Mouse (Mus musculus) hindbrain, embryonic 14.5 days (tissue): ENCODE data around the gene Epsti1. TPM values are rescaled to one million over a fixed set of nuclear protein-coding genes. Genes with fewer than 3 reads are reported as not detected.

Experiments
- ATAC-seq: fragments of 200-750 bp; cut with Nextera tagmentation; 2 replicates; pipeline ENCODE4 v1.8.0; 2017; ENCODE audit warnings: moderate number of reproducible peaks, mild to moderate bottlenecking, moderate TSS enrichment, moderate library complexity; ENCODE audit not compliant: low FRiP score
- DNase-seq: peaks from one replicate; pipeline ENCODE4 v3.0.0-alpha.2; 2015; ENCODE audit warnings: low spot score
- H3K27ac ChIP-seq: fragments of 300-500 bp; sonication (generic); 2 replicates; pipeline ENCODE4 v1.5.1; 2014; ENCODE audit warnings: mild to moderate bottlenecking, moderate library complexity
- H3K27me3 ChIP-seq: fragments of 300-500 bp; sonication (generic); 2 replicates; pipeline ENCODE4 v1.6.1; 2014; ENCODE audit warnings: mild to moderate bottlenecking, low read length, mixed read lengths; ENCODE audit not compliant: control insufficient read depth, insufficient read depth
- H3K36me3 ChIP-seq: fragments of 300-500 bp; sonication (generic); replicated peaks from 2 replicates; pipeline ENCODE4 v1.6.1; 2014; ENCODE audit not compliant: control insufficient read depth, insufficient read depth
- H3K4me1 ChIP-seq: fragments of 300-500 bp; sonication (generic); replicated peaks from 2 replicates; pipeline ENCODE4 v1.6.1; 2014; ENCODE audit warnings: antibody characterized with exemption, low read length, mixed read lengths; ENCODE audit not compliant: control insufficient read depth, insufficient read depth
- H3K4me2 ChIP-seq: fragments of 300-500 bp; sonication (generic); replicated peaks from 2 replicates; pipeline ENCODE4 v1.6.1; 2014; ENCODE audit warnings: mild to moderate bottlenecking, moderate library complexity
- H3K4me3 ChIP-seq: fragments of 300-500 bp; sonication (generic); replicated peaks from 2 replicates; pipeline ENCODE4 v1.5.1; 2014; ENCODE audit warnings: mild to moderate bottlenecking, low read length
- H3K9ac ChIP-seq: fragments of 300-500 bp; sonication (generic); 2 replicates; pipeline ENCODE4 v1.6.1; 2014
- H3K9me3 ChIP-seq: fragments of 300-500 bp; sonication (generic); 2 replicates; pipeline ENCODE4 v1.6.1; 2016; ENCODE audit warnings: low read length; ENCODE audit not compliant: control insufficient read depth
- WGBS: fragments of 180-500 bp; shearing (Covaris S2); extraction: QIAGEN DNeasy Blood & Tissue Kit; methylation state at CpG from one replicate; pipeline ENCODE4 v1.1.7; 2014; 5-methylcytosine and 5-hydroxymethylcytosine counted together
- polyA plus RNA-seq: library from polyadenylated mRNA; unstranded; fragments of >200 nt; fragmentation: Nextera tagmentation; extraction: Ambion mirVana; gene quantifications from 2 replicates; pipeline ENCODE4 v1.2.1, GENCODE M21; 2014

The Epsti1 gene
- polyA plus RNA-seq, 1 experiment from 2014 or later, result 0.33 TPM

DNA sequence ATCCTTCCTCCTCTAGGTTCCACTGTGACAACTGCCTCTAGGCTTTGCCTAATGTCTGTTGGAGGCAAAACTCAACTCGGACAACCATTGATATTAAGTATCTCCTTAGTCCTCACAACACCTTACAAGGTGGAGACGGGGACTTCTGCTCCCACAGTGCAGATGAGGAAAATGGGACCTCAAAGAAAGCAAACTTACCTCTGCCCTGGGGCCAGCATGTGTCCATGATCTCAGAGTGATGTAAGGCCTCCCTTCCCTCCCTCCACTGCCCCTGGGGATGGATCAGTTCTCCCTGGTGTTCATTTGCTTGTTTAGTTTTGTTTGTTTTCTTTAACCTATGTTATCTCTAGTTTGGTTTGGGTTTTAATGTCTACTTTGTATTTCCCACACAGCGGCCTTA, 1.5 kb upstream of the Epsti1 start:
- ATAC-seq, result no peak
- WGBS, result 98% methylated on average over 3 of the region's 3 CpGs

DNA sequence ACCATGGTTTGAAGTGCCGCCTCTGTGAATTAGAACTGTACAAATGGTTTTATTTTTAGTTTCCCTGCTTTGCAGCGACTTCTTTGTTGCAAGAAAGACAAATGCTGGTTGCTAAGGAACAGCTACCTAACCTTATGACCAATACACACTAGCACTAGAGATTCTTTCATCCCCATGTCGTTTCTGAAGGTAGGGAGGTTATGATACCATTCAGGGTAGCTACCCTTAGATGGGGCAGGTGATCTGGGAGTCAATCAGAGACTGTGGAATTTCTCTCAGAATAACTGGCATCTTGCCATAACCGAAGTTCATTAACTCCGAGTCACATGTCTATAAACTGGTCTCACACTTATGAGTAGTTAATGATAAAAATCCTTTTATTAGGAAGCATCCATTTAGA, 1.4 kb downstream of the Epsti1 start:
- ATAC-seq, result no peak
- no peak for DNase-seq
- no peak overlapping the region for H3K4me3 ChIP-seq

More for the DNA sequence above, 1.5 kb upstream of the Epsti1 start:
- Histone ChIP-seq H3K4me1 (no peaks in the 10 kb centered on the region), H3K9ac (no peak overlapping the region), H3K36me3 (no peaks in the 10 kb centered on the region), H3K9me3 (no peaks in the 10 kb centered on the region), H3K27ac (no peak overlapping the region), H3K27me3 (no peaks in the 10 kb centered on the region), H3K4me3 (no peak overlapping the region), H3K4me2 (no peak overlapping the region)
- DNase-seq, result no peak

DNA sequence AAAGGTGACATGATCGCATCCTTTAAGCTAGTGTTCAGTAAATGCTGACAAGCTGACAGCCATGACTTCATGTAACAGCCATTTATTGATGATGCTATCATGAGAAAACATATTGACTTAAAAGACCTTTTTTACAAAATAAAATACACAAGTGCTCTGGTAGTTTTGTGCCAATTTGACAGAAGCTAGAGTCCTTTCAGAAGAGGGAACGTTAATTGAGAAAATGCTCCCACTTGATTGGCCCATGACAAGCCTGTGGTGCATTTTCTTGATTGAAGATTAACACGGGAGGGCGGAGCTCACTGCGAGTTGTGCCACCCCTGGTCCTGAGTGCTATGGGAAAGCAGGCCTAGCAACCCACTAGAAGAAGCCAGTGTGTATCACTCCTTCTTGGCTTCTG, 2.5 kb downstream of the Epsti1 start:
- ATAC-seq, result no peak

More for the DNA sequence above, 1.4 kb downstream of the Epsti1 start:
- no peaks in the 10 kb centered on the region for H3K27me3 ChIP-seq
- H3K9ac ChIP-seq, result no peak overlapping the region
- no peak overlapping the region for H3K4me2 ChIP-seq
- no peak overlapping the region for H3K27ac ChIP-seq
- 62% methylated on average over 5 of the region's 5 CpGs for WGBS
- H3K9me3 ChIP-seq, result 0 out of 2 replicates have a peak, but pooled peaks cover 4% of the 10 kb centered on the region
- H3K36me3 ChIP-seq, result no peaks in the 10 kb centered on the region
- H3K4me1 ChIP-seq, result no peaks in the 10 kb centered on the region

DNA sequence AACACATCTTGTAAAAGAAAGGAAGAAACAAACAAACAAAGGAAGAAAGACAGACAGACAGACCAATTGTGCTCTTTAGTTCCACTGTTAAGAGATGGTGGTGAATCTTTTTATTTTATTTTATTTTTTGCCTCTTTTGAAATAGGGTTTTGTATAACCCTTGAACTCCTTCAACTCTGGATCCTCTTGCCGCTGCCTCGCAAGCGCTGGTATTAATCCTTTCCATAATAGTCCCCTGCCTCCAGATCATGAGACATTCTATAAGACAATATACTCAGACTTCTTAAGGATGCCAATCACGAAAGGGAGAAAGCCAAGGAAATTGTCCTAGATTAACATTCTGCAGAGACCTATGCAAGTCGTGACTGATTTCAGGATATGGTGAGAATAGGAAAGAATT, 11.7 kb downstream of the Epsti1 start:
- no peak overlapping the region for H3K9ac ChIP-seq
- H3K4me1 ChIP-seq, result no peaks in the 10 kb centered on the region
- 55% methylated on average over 5 of the region's 5 CpGs for WGBS
- no peaks in the 10 kb centered on the region for H3K9me3 ChIP-seq
- H3K4me2 ChIP-seq, result no peak overlapping the region
- no peak overlapping the region for H3K27ac ChIP-seq
- no peak overlapping the region for H3K4me3 ChIP-seq
- ATAC-seq (no peak), DNase-seq (no peak)
- no peaks in the 10 kb centered on the region for H3K36me3 ChIP-seq
- H3K27me3 ChIP-seq, result no peaks in the 10 kb centered on the region

More for the DNA sequence above, 2.5 kb downstream of the Epsti1 start:
- Histone ChIP-seq H3K9me3 (0 out of 2 replicates have a peak, but pooled peaks cover 4% of the 10 kb centered on the region), H3K27me3 (no peaks in the 10 kb centered on the region), H3K4me3 (no peak overlapping the region), H3K4me1 (no peaks in the 10 kb centered on the region), H3K9ac (no peak overlapping the region), H3K36me3 (no peaks in the 10 kb centered on the region), H3K4me2 (no peak overlapping the region), H3K27ac (no peak overlapping the region)
- 88% methylated on average over 5 of the region's 5 CpGs for WGBS
- no peak for DNase-seq

DNA sequence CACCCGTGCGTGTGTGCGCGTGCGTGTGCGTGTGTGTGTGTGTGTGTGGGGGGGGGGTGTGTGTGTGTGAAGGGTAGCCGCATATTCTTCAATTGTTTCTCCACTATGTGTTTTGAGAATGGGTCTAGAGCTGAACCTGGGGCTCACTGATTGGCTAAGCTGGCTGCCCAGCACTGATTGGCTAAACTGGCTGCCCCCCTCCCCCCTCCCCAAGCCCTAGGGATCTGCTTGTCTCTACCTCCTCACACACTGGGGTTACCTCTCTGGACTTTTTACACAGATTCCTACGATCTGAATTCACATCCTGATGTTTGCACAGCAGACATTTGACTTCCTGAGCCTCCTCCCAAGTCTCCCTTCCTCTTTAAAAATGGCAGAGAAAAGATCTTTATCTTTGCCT, 17.6 kb downstream of the Epsti1 start:
- Histone ChIP-seq H3K9me3 (no peaks in the 10 kb centered on the region), H3K27me3 (no peaks in the 10 kb centered on the region), H3K27ac (no peak overlapping the region), H3K4me1 (no peaks in the 10 kb centered on the region), H3K36me3 (no peaks in the 10 kb centered on the region), H3K4me2 (no peak overlapping the region), H3K9ac (no peak overlapping the region), H3K4me3 (no peak overlapping the region)
- 92% methylated on average over 8 of the region's 8 CpGs for WGBS
- DNase-seq (no peak), ATAC-seq (no peak)

DNA sequence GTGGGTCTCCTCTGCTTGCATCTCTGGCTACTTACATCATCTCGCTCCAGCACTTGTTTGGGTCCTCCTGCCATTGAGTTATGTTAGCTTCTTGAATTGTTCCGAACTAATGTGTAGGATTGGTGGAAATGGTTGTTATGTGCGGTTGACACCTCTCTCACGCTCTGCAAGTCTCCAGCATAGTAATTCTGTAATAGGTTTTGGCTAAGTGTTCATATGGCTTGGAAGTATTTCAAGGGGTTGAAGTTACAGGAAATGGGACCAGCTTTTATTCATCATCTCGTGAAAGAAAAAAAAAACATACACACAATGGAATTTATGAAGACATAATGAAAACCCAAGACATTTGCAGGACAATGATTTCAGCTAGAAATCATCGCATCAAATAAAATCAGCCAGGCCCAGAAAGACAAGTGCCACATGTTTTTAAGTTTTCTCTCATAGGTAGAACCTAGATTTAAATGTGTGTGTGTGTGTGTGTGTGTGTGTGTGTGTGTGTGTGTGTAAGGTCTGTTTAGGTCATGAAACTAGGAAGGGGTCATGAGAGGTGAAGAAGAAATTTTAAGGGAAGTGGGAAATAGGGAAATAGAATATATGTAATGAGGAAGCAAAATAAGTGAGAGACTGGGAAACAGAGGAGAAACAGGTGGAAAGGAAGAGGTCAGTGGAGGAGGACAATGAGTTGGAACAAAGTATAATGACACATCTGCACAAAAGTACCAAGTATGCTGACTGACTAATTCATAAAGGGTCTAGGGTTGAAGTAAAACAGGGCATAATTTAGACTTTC, 19.2 kb downstream of the Epsti1 start:
- no peaks in the 10 kb centered on the region for H3K27me3 ChIP-seq
- no peak overlapping the region for H3K4me3 ChIP-seq
- no peak overlapping the region for H3K27ac ChIP-seq
- WGBS, result 86% methylated on average over 6 of the region's 6 CpGs
- no peaks in the 10 kb centered on the region for H3K36me3 ChIP-seq
- no peak overlapping the region for H3K4me2 ChIP-seq
- no peak overlapping the region for H3K9ac ChIP-seq
- ATAC-seq, result no peak
- no peaks in the 10 kb centered on the region for H3K4me1 ChIP-seq
- no peak for DNase-seq
- H3K9me3 ChIP-seq, result no peaks in the 10 kb centered on the region

DNA sequence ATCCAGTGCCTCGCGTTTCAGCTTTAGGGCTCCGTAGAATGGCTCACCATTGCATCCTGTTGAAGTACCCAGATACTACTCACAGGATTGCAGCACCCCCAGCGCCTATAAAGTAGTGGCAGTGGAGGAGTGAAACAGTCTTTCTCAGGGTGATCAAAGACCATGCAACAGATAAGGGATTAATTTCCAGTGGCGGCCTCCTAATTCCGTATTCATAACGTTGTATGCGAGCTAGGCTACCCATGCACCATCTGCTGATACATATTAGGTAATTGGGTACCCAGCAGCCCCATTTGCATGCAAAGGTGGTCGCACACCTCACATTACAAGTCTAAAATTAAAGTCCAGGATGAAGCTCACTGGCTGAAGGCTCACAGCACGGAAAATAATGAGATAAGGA, 21.4 kb downstream of the Epsti1 start:
- ATAC-seq, result no peak
- Histone ChIP-seq H3K4me3 (no peak overlapping the region), H3K4me2 (no peak overlapping the region), H3K27me3 (no peaks in the 10 kb centered on the region), H3K27ac (no peak overlapping the region), H3K9ac (no peak overlapping the region), H3K4me1 (no peaks in the 10 kb centered on the region), H3K9me3 (no peaks in the 10 kb centered on the region), H3K36me3 (no peaks in the 10 kb centered on the region)
- DNase-seq, result no peak
- WGBS, result 54% methylated on average over 10 of the region's 10 CpGs

DNA sequence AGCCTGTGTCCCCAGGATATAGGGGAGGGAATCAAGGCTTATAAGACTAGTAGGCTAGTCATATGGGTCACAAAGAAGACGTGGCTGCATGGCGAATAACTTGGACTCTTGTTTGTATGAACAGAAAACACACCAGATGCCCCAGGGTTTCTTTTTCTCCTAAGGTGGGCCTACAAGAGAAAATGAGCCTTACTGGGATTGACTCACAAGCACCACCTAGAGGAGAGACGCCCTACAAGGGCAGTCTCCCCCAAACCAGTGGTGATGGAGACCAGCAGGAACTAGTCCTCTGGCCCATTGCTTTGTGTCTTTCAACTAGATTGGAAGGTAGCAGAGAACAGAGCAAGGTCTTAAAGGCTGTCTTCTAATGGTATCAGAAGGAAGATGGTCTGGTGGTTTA, 22.7 kb downstream of the Epsti1 start:
- ATAC-seq (no peak), DNase-seq (no peak)
- no peak overlapping the region for H3K9ac ChIP-seq
- no peak overlapping the region for H3K4me2 ChIP-seq
- H3K36me3 ChIP-seq, result no peaks in the 10 kb centered on the region
- no peak overlapping the region for H3K27ac ChIP-seq
- no peaks in the 10 kb centered on the region for H3K9me3 ChIP-seq
- WGBS, result 46% methylated on average over 3 of the region's 3 CpGs
- H3K4me3 ChIP-seq, result no peak overlapping the region
- H3K4me1 ChIP-seq, result no peaks in the 10 kb centered on the region
- no peaks in the 10 kb centered on the region for H3K27me3 ChIP-seq

DNA sequence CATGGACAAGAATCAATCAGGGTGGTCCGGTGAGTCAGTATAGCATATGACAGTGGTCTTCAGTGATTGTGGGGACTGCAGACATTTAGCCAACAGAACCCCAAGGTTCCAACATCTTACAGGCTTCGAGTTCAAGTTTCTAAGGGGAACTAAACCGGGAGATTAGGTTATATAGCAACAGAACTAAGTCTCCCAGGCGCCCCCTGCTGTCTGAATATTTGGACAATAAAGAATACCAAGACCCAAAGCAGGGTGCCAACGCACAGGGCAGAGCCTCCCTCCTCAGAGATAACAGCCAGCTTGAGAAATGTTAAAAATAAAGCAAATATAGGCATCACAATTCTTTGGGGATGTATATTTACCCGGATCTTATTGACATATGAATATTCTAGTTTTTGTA, 24.0 kb downstream of the Epsti1 start:
- Histone ChIP-seq H3K9me3 (no peaks in the 10 kb centered on the region), H3K27ac (no peak overlapping the region), H3K4me1 (no peaks in the 10 kb centered on the region), H3K4me3 (no peak overlapping the region), H3K4me2 (no peak overlapping the region), H3K9ac (no peak overlapping the region), H3K36me3 (no peaks in the 10 kb centered on the region), H3K27me3 (no peaks in the 10 kb centered on the region)
- DNase-seq, result peak; percentile 55
- 43% methylated on average over 6 of the region's 6 CpGs for WGBS
- ATAC-seq, result no peak

DNA sequence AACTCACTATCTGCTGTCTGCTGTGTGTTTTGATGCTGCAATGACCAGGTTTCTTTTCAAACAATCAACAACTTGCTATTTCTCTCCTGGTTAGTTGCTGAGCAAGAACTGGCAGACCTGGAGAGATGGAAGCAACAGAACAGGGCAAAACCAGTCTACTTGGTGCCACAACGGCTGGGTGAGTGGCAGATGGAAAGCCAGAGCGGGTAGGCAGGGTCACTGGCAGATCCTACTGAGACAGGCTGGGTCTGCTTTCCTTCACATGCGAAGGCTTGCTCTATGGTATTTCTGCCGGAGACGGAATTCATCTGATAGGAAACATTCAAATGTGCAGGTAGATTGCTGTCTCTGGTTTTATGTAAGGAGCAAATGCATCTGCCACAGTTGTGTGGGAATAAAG, 24.6 kb downstream of the Epsti1 start:
- Histone ChIP-seq H3K9me3 (no peaks in the 10 kb centered on the region), H3K4me2 (no peak overlapping the region), H3K27me3 (no peaks in the 10 kb centered on the region), H3K4me1 (no peaks in the 10 kb centered on the region), H3K9ac (no peak overlapping the region), H3K4me3 (no peak overlapping the region), H3K27ac (no peak overlapping the region), H3K36me3 (no peaks in the 10 kb centered on the region)
- no peak for DNase-seq
- WGBS, result 87% methylated on average over 5 of the region's 5 CpGs
- ATAC-seq, result no peak
